Mouse (Mus musculus) bone marrow macrophage, adult 2 months (primary cell): ENCODE results near the gene Cd248.

Experiments
- CTCF ChIP-seq: IDR thresholded peaks from 2 replicates; pipeline ENCODE4 v1.5.1; 2012; ENCODE audit warnings: low read depth, mild to moderate bottlenecking, low read length, moderate library complexity
- POLR2A ChIP-seq: IDR thresholded peaks from 2 replicates; pipeline ENCODE4 v1.6.1; 2012; ENCODE audit warnings: mild to moderate bottlenecking, low read depth, low read length, borderline replicate concordance

DNA sequence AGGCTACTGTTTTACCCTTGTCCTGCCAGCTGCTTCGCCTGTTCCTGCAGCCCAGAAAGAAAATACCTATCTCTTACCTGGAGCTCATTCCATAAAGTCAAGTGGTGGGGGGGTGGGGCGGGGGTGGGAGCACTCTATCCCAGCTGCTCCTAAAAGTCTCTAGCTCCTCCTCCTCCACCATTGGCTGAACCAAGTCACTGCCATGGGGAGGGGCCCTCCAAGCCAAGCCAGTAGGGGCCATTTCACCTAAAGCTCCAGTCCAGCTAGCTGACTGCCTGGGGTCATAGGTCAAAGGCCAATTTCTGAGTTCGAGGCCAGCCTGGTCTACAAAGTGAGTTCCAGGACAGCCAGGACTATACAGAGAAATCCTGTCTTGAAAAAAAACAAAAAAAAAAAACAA lies 35.2 kb upstream of the Cd248 start:
- TF ChIP-seq CTCF (no peak), POLR2A (no peak)
